Mouse (Mus musculus): ENCODE measurements around the gene Nr4a3.
A peak's percentile ranks its signal among the peaks of the same experiment; 100 is the strongest.

The Nr4a3 gene

DNA sequence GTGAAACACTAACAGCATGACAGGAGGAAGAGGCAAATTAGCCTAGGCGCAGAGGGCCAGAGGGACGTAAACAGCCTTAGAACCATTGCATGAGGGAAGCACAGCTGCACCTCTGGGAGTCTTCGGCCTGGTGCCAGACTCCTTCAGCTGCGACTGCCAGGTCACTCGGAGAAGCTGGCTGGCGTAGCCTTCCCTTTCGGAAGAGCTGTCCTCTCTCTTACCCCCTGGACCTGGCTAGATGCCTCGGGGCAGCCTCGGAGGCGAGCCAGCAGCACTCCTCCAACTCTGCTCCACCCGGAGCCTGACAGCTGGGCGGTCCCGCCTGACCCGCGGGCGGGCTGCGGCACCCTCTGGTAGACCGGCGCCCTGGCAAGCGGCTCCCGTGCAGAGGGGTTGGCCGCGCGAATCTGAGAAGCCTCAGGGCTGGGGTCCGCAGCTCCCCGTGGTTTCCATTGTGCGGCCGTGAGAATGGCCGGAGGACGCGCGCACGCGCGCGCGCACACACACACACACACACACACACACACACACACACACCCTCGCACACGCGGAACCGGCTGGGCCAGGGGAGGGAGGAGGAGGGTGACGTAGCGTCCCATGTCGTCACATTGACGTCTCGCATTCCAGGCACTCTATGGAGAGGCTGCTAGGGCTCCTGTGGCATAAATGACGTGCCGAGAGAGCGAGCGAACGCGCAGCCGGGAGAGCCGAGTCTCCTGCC is at the start of gene Nr4a3:
Nr4a3 (plus strand) TSS at position 663 of the 721 bp plus-strand sequence.
- DNase-seq (ENCODE audit: low spot score): peak; percentile 75

- DNase-seq (ENCODE audit: low spot score): no peak
Observed at GRCm38 (mm10) chr4:48002969-48003368, 42.0 kb upstream of the Nr4a3 start.

GRCm38 (mm10) chr4:48003456-48003855 is 41.5 kb upstream of the Nr4a3 start:
- DNase-seq (ENCODE audit: low spot score): no peak

DNA sequence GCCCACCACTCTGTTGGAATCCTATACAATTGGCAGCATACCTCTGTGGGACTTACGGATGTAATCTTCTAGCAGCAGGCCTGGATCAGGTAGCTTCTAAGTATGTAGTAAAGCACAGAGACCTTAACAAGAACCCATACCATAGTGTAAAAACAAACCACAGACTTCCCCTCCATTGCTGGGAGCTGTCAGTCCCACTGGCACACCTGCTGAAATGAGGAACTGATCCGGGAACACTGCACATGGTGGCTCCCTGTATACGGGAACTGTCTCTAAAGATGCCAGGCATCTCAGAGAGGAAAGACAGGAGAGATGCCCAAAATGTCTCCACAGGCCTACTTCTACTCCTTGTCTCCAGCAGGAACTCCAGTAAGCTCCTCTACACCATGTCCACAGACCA is 38.6 kb upstream of the Nr4a3 start:
- DNase-seq (ENCODE audit: low spot score): no peak

- no peak for DNase-seq (ENCODE audit: low spot score)
Observed at GRCm38 (mm10) chr4:48012209-48012608, 32.7 kb upstream of the Nr4a3 start.

GRCm38 (mm10) chr4:48022966-48023365 is 22.0 kb upstream of the Nr4a3 start:
- DNase-seq (ENCODE audit: low spot score): no peak

- DNase-seq (ENCODE audit: low spot score): peak; percentile 15
Observed at GRCm38 (mm10) chr4:48029652-48030051, 15.3 kb upstream of the Nr4a3 start.

- DNase-seq (ENCODE audit: low spot score): no peak
Observed at GRCm38 (mm10) chr4:48034287-48034686, 10.7 kb upstream of the Nr4a3 start.

DNA sequence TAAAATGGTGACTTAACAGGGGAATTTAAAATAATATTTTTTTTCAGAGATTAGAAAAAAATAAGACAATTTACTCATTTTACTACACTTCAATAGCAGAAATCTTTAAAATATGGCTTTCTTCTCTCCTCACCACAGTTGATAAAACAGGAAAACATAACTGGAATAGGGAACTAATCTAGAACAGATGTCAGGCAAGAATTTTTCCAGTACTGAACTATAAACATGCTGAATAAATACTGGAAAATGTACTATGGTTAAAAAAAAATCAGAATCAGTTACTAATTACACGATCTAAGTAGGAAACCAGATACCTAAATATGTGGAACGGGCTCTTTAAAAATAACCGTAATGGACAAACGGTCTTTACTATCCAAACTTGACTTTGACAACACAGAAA is 7.3 kb upstream of the Nr4a3 start:
- DNase-seq (ENCODE audit: low spot score): no peak

GRCm38 (mm10) chr4:48038847-48039246 is 6.1 kb upstream of the Nr4a3 start:
- no peak for DNase-seq (ENCODE audit: low spot score)

GRCm38 (mm10) chr4:48039736-48040135 is 5.2 kb upstream of the Nr4a3 start:
- no peak for DNase-seq (ENCODE audit: low spot score)

- DNase-seq (ENCODE audit: low spot score): no peak
Observed at GRCm38 (mm10) chr4:48042466-48042785, 2.5 kb upstream of the Nr4a3 start.

- DNase-seq (ENCODE audit: low spot score): peak; percentile 88
Observed at GRCm38 (mm10) chr4:48042786-48043701, 1.9 kb upstream of the Nr4a3 start.

GRCm38 (mm10) chr4:48044141-48044490 is 837 bp upstream of the Nr4a3 start:
- no peak for DNase-seq (ENCODE audit: low spot score)

GRCm38 (mm10) chr4:48045281-48045720 is 348 bp downstream of the Nr4a3 start:
- DNase-seq (ENCODE audit: low spot score): peak; percentile 20

DNA sequence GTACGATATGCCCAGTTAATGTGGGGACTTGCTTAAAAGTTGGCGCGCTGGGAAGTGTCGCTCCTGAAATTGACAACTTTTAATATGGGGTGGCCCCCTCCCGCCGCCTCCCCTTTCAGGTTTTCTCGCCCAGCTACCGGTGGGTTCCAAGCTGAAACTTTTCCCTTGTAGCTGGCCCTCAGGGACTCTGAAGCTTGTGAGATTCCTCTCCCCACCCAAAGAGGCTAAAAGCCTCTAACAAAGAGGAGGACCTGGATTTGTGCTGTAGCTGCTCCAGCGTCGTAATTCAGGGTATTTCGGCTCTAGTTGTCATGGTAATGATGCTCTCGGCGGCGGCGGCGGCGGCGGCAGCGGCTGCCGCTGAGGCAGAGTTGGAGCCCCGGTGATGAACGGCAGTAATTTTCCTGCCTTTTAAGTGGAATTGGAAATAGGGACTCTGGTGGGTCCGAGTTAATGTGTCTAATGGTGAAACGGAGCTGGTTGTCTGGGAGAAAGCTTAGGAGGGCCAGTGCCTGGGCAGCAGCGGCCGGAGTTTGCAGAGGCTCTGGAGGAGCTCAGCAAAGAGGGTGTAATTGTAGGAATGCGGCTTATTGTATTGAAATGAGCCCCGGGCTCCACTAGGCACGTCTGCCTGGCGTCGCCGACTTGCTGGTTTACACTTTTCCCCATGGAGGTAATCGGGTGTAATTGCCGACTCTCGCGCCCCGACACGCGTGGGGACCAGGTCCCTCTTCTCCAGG is 938 bp downstream of the Nr4a3 start:
- DNase-seq (ENCODE audit: low spot score): peak; percentile 17

- DNase-seq (ENCODE audit: low spot score): no peak
Observed at GRCm38 (mm10) chr4:48046461-48046901, 1.5 kb downstream of the Nr4a3 start.

DNA sequence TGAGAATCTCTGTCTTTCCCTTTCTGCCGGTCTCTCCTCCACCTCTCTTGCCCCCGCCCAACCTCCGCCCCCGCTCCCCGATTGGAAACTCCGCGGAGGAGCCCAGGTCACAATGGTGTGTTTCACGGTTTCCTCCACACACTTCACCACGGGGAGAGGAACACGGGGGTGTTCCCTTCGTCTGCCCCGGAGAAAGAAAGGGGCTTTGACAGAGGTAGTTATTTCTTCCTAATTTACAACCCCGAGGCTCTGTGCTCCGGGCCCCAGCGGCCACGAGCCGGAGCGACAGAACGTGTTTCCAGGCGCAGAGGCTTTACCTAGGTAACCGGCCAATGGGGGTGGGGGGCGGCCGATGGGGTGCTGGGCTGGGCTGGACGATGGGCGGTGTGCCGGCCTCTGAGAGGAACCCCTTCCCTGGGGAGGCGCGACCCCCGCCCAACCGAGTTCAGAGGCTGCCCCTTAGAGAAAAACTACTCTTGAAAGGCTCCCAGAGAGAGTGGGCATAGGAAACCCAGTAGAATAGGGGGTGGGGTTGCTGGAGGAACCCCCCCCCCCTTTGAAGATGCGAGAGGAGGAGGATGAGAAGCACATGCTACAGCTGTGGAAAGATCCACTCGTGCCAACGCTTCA is 2.3 kb downstream of the Nr4a3 start:
- peak; percentile 16 for DNase-seq (ENCODE audit: low spot score)

- DNase-seq (ENCODE audit: low spot score): peak; percentile 10
Observed at GRCm38 (mm10) chr4:48047766-48048371, 2.9 kb downstream of the Nr4a3 start.

DNA sequence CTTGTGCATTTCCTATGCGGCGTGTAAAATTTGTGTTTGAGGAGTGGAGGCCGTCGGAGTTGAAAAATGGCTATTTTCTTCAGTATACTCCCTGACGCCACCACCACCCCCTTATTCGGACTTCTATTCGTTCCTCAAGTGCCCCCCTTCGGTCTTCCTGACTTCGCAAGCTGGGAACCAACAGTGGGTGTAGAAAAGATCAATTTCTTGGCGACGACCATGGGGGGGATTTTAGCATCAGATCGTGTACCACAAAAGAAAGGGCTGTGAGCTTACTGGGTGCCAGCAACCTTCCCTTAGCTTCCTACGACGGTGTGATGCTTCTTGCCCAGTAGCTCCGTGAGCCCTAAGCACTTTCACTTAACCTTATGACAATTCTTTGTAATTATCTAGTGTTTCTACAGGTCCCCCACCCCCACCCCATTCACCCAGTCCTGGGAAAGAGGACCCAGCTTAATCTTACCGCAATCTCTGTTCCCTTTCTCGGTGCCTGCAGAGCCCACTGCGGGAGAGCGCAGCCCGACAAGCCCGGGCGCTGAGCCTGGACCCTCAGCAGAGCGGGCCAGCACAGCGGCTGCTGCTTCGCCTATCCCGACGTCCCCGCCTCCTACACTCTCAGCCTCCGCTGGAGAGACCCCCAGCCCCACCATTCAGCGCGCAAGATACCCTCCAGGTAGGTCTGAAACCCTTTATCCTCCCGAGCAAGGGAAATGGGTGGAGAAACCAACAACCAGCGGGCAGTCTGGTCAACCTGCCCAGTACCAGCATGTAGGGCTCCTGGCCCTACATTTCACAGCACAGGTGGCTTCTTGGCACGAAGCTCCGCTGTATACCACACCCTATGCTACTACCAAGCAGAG is 3.7 kb downstream of the Nr4a3 start:
- no peak for DNase-seq (ENCODE audit: low spot score)

DNA sequence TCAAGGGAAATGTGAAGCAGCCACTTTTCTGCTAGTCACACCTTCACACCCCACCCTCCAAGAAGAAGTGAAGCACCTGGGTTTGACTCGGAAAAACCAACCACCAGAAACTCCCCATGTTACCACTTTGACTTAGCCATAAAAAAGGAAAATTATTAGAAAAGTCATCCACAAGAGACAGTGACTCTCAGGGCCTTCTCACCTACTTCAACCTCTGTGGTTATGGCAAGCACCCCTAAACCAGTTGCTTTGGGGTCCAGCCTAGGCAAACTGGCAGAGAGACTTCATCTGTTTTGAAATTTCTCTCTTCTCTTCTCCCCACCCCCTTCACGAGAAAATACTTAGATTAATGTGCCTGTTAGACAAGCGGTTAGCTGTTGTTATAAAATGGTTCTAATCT is 5.1 kb downstream of the Nr4a3 start:
- DNase-seq (ENCODE audit: low spot score): no peak
